Mouse (Mus musculus) heart, postnatal 0 days (tissue): ENCODE data around the gene Gm7137. TPM values are rescaled to one million over a fixed set of nuclear protein-coding genes. Genes with fewer than 3 reads are reported as not detected.

ENCODE experiments used
- ATAC-seq: fragments of 200-750 bp; cut with Nextera tagmentation; 2 replicates; pipeline ENCODE4 v1.8.0; 2017; ENCODE audit warnings: low read depth, moderate number of reproducible peaks, moderate library complexity; ENCODE audit not compliant: insufficient read depth
- DNase-seq: peaks from one replicate; pipeline ENCODE4 v3.0.0-alpha.2; 2016; ENCODE audit warnings: low spot score
- H3K27ac ChIP-seq: fragments of 300-500 bp; sonication (generic); 2 replicates; pipeline ENCODE4 v1.5.1; 2014; ENCODE audit warnings: low read depth, mild to moderate bottlenecking
- H3K27me3 ChIP-seq: fragments of 300-500 bp; sonication (generic); 2 replicates; pipeline ENCODE4 v1.6.1; 2014; ENCODE audit warnings: low read length, mixed read lengths; ENCODE audit not compliant: control insufficient read depth, insufficient read depth
- H3K36me3 ChIP-seq: fragments of 300-500 bp; sonication (generic); replicated peaks from 2 replicates; pipeline ENCODE4 v1.6.1; 2014; ENCODE audit warnings: low read length, mixed read lengths; ENCODE audit not compliant: control insufficient read depth, insufficient read depth
- H3K4me1 ChIP-seq: fragments of 300-500 bp; sonication (generic); 2 replicates; pipeline ENCODE4 v1.6.1; 2014; ENCODE audit warnings: antibody characterized with exemption; ENCODE audit not compliant: control insufficient read depth, insufficient read depth
- H3K4me2 ChIP-seq: fragments of 300-500 bp; sonication (generic); 2 replicates; pipeline ENCODE4 v1.6.1; 2014; ENCODE audit warnings: low read depth, mild to moderate bottlenecking, low read length, moderate library complexity
- H3K4me3 ChIP-seq: fragments of 300-500 bp; sonication (generic); 2 replicates; pipeline ENCODE4 v1.5.1; 2014; ENCODE audit warnings: low read depth, low read length
- H3K9ac ChIP-seq: fragments of 300-500 bp; sonication (generic); replicated peaks from 2 replicates; pipeline ENCODE4 v1.6.1; 2014; ENCODE audit warnings: low read depth, low read length, mixed read lengths
- H3K9me3 ChIP-seq: fragments of 300-500 bp; sonication (generic); replicated peaks from 2 replicates; pipeline ENCODE4 v1.6.1; 2016; ENCODE audit warnings: low read length; ENCODE audit not compliant: control insufficient read depth
- CTCF ChIP-seq: IDR thresholded peaks from 2 replicates; pipeline ENCODE4 v1.5.1; 2016; ENCODE audit warnings: antibody characterized with exemption, control low read depth, low read depth
- EP300 ChIP-seq: IDR thresholded peaks from 2 replicates; pipeline ENCODE4 v1.6.1; 2016; ENCODE audit warnings: antibody characterized with exemption, low read depth
- WGBS: fragments of 180-500 bp; shearing (Covaris S2); extraction: QIAGEN DNeasy Blood & Tissue Kit; methylation state at CpG from one replicate; pipeline ENCODE4 v1.1.7; 2014; 5-methylcytosine and 5-hydroxymethylcytosine counted together
- polyA plus RNA-seq: library from polyadenylated mRNA; unstranded; fragments of >200 nt; fragmentation: Nextera tagmentation; extraction: Ambion mirVana; gene quantifications from 2 replicates; pipeline ENCODE4 v1.2.1, GENCODE M21; 2015
- total RNA-seq: library from RNA; depleted of rRNA; stranded (reverse); fragments of >200 nt; gene quantifications from 2 replicates; pipeline ENCODE4 v1.2.3, GENCODE M21; 2014; ENCODE audit warnings: low replicate concordance; rRNA removed

Gene Gm7137
- total and polyA plus RNA-seq, 2 experiments from 2014 or later: not detected

- Histone ChIP-seq H3K27ac (no peak overlapping the region), H3K27me3 (no peaks in the 10 kb centered on the region), H3K9ac (no peak overlapping the region), H3K4me2 (no peak overlapping the region), H3K4me1 (no peaks in the 10 kb centered on the region), H3K9me3 (no peaks in the 10 kb centered on the region; the same call in 1 of the 2 replicates), H3K36me3 (no peaks in the 10 kb centered on the region), H3K4me3 (no peak overlapping the region)
- 76% methylated on average over 4 of the region's 4 CpGs for WGBS
- DNase-seq (no peak), ATAC-seq (no peak)
- TF ChIP-seq CTCF: no peak
- TF ChIP-seq EP300: no peak
These were observed 49.1 kb downstream of the Gm7137 start for GRCm38 (mm10) chr10:77738929-77739328.

Other genes starting within 250 kb of the Gm7137 start
Only the 30 nearest of the 31 such genes appear.
- gene Pttg1ip, start 206.5 kb downstream of the Gm7137 start, total RNA-seq: 117 and 163 TPM in 2 replicates
- gene Pttg1ip, start 206.5 kb downstream of the Gm7137 start, polyA plus RNA-seq: 117 and 119 TPM in 2 replicates
- 112 and 128 TPM in 2 replicates for gene Sumo3, start 182.1 kb downstream of the Gm7137 start, total RNA-seq
- 121 and 128 TPM in 2 replicates for gene Sumo3, start 182.1 kb downstream of the Gm7137 start, polyA plus RNA-seq
- not detected in 2 replicates for gene Gm49325, start 182.0 kb downstream of the Gm7137 start, total RNA-seq
- gene Gm49325, start 182.0 kb downstream of the Gm7137 start, polyA plus RNA-seq: 6.8 and 13.7 TPM in 2 replicates
- gene Ube2g2, start 165.9 kb downstream of the Gm7137 start, total RNA-seq: 54.1 and 56.4 TPM in 2 replicates
- 69.7 and 71.8 TPM in 2 replicates for gene Ube2g2, start 165.9 kb downstream of the Gm7137 start, polyA plus RNA-seq
- gene Tspear, start 101.6 kb downstream of the Gm7137 start, total RNA-seq: 1.1 TPM in 1 of 2 replicates, not detected in the other
- gene Tspear, start 101.6 kb downstream of the Gm7137 start, polyA plus RNA-seq: not detected in 2 replicates
- not detected in 2 replicates for gene Gm19402, start 97.4 kb downstream of the Gm7137 start, total RNA-seq
- gene Gm19402, start 97.4 kb downstream of the Gm7137 start, polyA plus RNA-seq: not detected in 2 replicates
- gene Gm9508, start 91.0 kb downstream of the Gm7137 start, total RNA-seq: not detected in 2 replicates
- not detected in 2 replicates for gene Gm9508, start 91.0 kb downstream of the Gm7137 start, polyA plus RNA-seq
- not detected in 2 replicates for gene Gm10272, start 81.6 kb downstream of the Gm7137 start, total RNA-seq
- not detected in 2 replicates for gene Gm10272, start 81.6 kb downstream of the Gm7137 start, polyA plus RNA-seq
- gene Gm10024, start 76.7 kb downstream of the Gm7137 start, total RNA-seq: not detected in 2 replicates
- not detected in 2 replicates for gene Gm10024, start 76.7 kb downstream of the Gm7137 start, polyA plus RNA-seq
- gene Gm10142, start 72.4 kb downstream of the Gm7137 start, total RNA-seq: not detected in 2 replicates
- not detected in 2 replicates for gene Gm10142, start 72.4 kb downstream of the Gm7137 start, polyA plus RNA-seq
- gene Krtap12-1, start 67.6 kb downstream of the Gm7137 start, total RNA-seq: not detected in 2 replicates
- not detected in 2 replicates for gene Krtap12-1, start 67.6 kb downstream of the Gm7137 start, polyA plus RNA-seq
- not detected in 2 replicates for gene Gm10100, start 61.7 kb downstream of the Gm7137 start, total RNA-seq
- not detected in 2 replicates for gene Gm10100, start 61.7 kb downstream of the Gm7137 start, polyA plus RNA-seq
- not detected in 2 replicates for gene Gm18596, start 45.6 kb downstream of the Gm7137 start, total RNA-seq
- not detected in 2 replicates for gene Gm18596, start 45.6 kb downstream of the Gm7137 start, polyA plus RNA-seq
- not detected in 2 replicates for gene Gm9736, start 36.8 kb downstream of the Gm7137 start, total RNA-seq
- gene Gm9736, start 36.8 kb downstream of the Gm7137 start, polyA plus RNA-seq: not detected in 2 replicates
- not detected in 2 replicates for gene Gm3233, start 28.5 kb downstream of the Gm7137 start, total RNA-seq
- not detected in 2 replicates for gene Gm3233, start 28.5 kb downstream of the Gm7137 start, polyA plus RNA-seq
- gene Gm3238, start 16.9 kb downstream of the Gm7137 start, total RNA-seq: not detected in 2 replicates
- gene Gm3238, start 16.9 kb downstream of the Gm7137 start, polyA plus RNA-seq: not detected in 2 replicates
- not detected in 2 replicates for gene Gm7138, start 11.3 kb downstream of the Gm7137 start, total RNA-seq
- not detected in 2 replicates for gene Gm7138, start 11.3 kb downstream of the Gm7137 start, polyA plus RNA-seq
- gene Gm3250, start 5.7 kb downstream of the Gm7137 start, total RNA-seq: not detected in 2 replicates
- not detected in 2 replicates for gene Gm3250, start 5.7 kb downstream of the Gm7137 start, polyA plus RNA-seq
- not detected in 2 replicates for gene Gm9639, start 6.9 kb upstream of the Gm7137 start, total RNA-seq
- not detected in 2 replicates for gene Gm9639, start 6.9 kb upstream of the Gm7137 start, polyA plus RNA-seq
- gene Gm19668, start 10.9 kb upstream of the Gm7137 start, total RNA-seq: not detected in 2 replicates
- not detected in 2 replicates for gene Gm19668, start 10.9 kb upstream of the Gm7137 start, polyA plus RNA-seq
- not detected in 2 replicates for gene Gm9507, start 23.6 kb upstream of the Gm7137 start, total RNA-seq
- not detected in 2 replicates for gene Gm9507, start 23.6 kb upstream of the Gm7137 start, polyA plus RNA-seq
- not detected in 2 replicates for gene Gm2696, start 26.5 kb upstream of the Gm7137 start, total RNA-seq
- not detected in 2 replicates for gene Gm2696, start 26.5 kb upstream of the Gm7137 start, polyA plus RNA-seq
- not detected in 2 replicates for gene Krtap10-4, start 38.9 kb upstream of the Gm7137 start, total RNA-seq
- gene Krtap10-4, start 38.9 kb upstream of the Gm7137 start, polyA plus RNA-seq: not detected in 2 replicates
- gene Krtap10-10, start 47.7 kb upstream of the Gm7137 start, total RNA-seq: not detected in 2 replicates
- not detected in 2 replicates for gene Krtap10-10, start 47.7 kb upstream of the Gm7137 start, polyA plus RNA-seq
- not detected in 2 replicates for gene Gm36176, start 58.6 kb upstream of the Gm7137 start, total RNA-seq
- not detected in 2 replicates for gene Gm36176, start 58.6 kb upstream of the Gm7137 start, polyA plus RNA-seq
- gene Gm10318, start 64.7 kb upstream of the Gm7137 start, total RNA-seq: not detected in 2 replicates
- not detected in 2 replicates for gene Gm10318, start 64.7 kb upstream of the Gm7137 start, polyA plus RNA-seq
- gene Gm3285, start 73.8 kb upstream of the Gm7137 start, total RNA-seq: not detected in 2 replicates
- not detected in 2 replicates for gene Gm3285, start 73.8 kb upstream of the Gm7137 start, polyA plus RNA-seq
- gene Lrrc3, start 114.3 kb upstream of the Gm7137 start, total RNA-seq: 0.08 and 2.5 TPM in 2 replicates
- 0.54 and 0.63 TPM in 2 replicates for gene Lrrc3, start 114.3 kb upstream of the Gm7137 start, polyA plus RNA-seq
- 0.27 and 2.4 TPM in 2 replicates for gene Trpm2, start 182.4 kb upstream of the Gm7137 start, total RNA-seq
- 0.11 TPM in 2 replicates for gene Trpm2, start 182.4 kb upstream of the Gm7137 start, polyA plus RNA-seq
- 14.8 and 48.9 TPM in 2 replicates for gene 1810043G02Rik, start 190.3 kb upstream of the Gm7137 start, total RNA-seq
- gene 1810043G02Rik, start 190.3 kb upstream of the Gm7137 start, polyA plus RNA-seq: 18.1 and 18.6 TPM in 2 replicates